8 mouse cellular contexts compared by ENCODE assay signal in the genomic region with DNA sequence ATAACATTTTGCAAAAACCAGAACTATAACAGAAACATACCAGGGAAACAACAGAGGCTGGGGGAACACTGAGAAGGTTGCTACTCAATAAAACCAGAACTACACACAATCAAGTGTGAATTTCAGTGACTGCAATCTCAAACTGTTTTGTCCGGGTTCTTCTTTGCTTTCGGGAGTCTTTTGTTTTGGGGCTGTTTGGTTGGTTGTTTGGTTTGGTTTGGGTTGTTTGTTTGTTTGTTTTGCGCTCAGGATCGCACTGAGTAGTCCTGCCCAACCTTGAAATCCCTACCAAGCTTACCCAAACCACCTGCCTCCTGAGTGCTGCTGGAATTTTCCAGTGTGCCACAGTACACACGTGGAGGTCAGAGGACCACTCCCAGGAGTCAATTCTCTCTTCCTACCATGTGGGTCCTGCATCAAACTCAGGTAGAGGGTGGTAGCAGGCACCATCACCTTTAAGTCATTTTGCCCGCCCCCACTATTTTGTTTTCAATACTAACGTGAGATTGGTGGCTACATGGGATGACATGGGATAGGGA. TPM values are rescaled to one million over a fixed set of nuclear protein-coding genes. Genes with fewer than 3 reads are reported as not detected.
DNase-seq lines count a peak whose midpoint lies in the region; ATAC-seq lines count a peak whose summit lies in the region.

No protein-coding gene starts in this region.

- peak overlapping the region; percentile 55 for H3K4me3 ChIP-seq in heart, embryonic 12.5 days
- H3K4me3 ChIP-seq in hindbrain, embryonic 11.5 days (ENCODE audit: low read depth, low read length), result peak overlapping the region; percentile 39; the same call in 1 of the 2 replicates
- peak overlapping the region; percentile 54; the same call in 1 of the 2 replicates for H3K4me3 ChIP-seq in midbrain, embryonic 10.5 days

- intact Hi-C loops in heart, postnatal 10 days (cut with DNase I), result loop anchor here (1.0 to 5.0 kb wide), 3 partner anchors 53 to 227 kb away; partner anchors contain the start of gene Adcy9

- H3K9me3 ChIP-seq in heart, embryonic 12.5 days (replicated peaks), result no peaks in the 10 kb centered on the region
- H3K9me3 ChIP-seq in hindbrain, embryonic 11.5 days (ENCODE audit: control insufficient read depth, low read length), result no peaks in the 10 kb centered on the region
- no peaks in the 10 kb centered on the region for H3K9me3 ChIP-seq in midbrain, embryonic 10.5 days (replicated peaks)

- H3K27ac ChIP-seq in heart, embryonic 12.5 days (ENCODE audit: poor library complexity, severe bottlenecking), result no peak overlapping the region
- 0 out of 2 replicates have a peak overlapping the region, but pooled peaks have one; percentile 1 for H3K27ac ChIP-seq in hindbrain, embryonic 11.5 days (ENCODE audit: low read depth, low read length)
- H3K27ac ChIP-seq in midbrain, embryonic 10.5 days (replicated peaks), result peak overlapping the region; percentile 81

- H3K4me2 ChIP-seq in heart, embryonic 12.5 days, result peak overlapping the region; percentile 68; the same call in 1 of the 2 replicates
- 0 out of 2 replicates have a peak overlapping the region, but pooled peaks have one; percentile 21 for H3K4me2 ChIP-seq in hindbrain, embryonic 11.5 days (replicated peaks; ENCODE audit: low read depth, low read length)

- peaks cover 15% of the 10 kb centered on the region for H3K4me1 ChIP-seq in heart, embryonic 12.5 days (replicated peaks)
- H3K4me1 ChIP-seq in hindbrain, embryonic 11.5 days (replicated peaks; ENCODE audit: control insufficient read depth, insufficient read depth, low read length), result 0 out of 2 replicates have a peak, but pooled peaks cover 2% of the 10 kb centered on the region
- peaks cover 18% of the 10 kb centered on the region for H3K4me1 ChIP-seq in midbrain, embryonic 10.5 days

- no peak overlapping the region for H3K9ac ChIP-seq in heart, embryonic 12.5 days
- H3K9ac ChIP-seq in hindbrain, embryonic 11.5 days (ENCODE audit: low read depth, low read length), result peak overlapping the region; percentile 40

- no peaks in the 10 kb centered on the region for H3K27me3 ChIP-seq in heart, embryonic 12.5 days (replicated peaks)
- H3K27me3 ChIP-seq in hindbrain, embryonic 11.5 days (ENCODE audit: control insufficient read depth, insufficient read depth, low read length), result no peaks in the 10 kb centered on the region
- no peaks in the 10 kb centered on the region for H3K27me3 ChIP-seq in midbrain, embryonic 10.5 days (ENCODE audit: low read depth, poor library complexity, severe bottlenecking)

- ATAC-seq in heart, embryonic 12.5 days (ENCODE audit: insufficient number of reproducible peaks, low FRiP score), result no peak
- ATAC-seq in hindbrain, embryonic 11.5 days (ENCODE audit: low FRiP score), result peak; percentile 32; the same call in 1 of the 2 replicates

- 41% methylated on average over 7 of the region's 7 CpGs for WGBS in heart, embryonic 12.5 days
- WGBS in hindbrain, embryonic 11.5 days, result 47% methylated on average over 7 of the region's 7 CpGs
- WGBS in midbrain, embryonic 10.5 days, result 52% methylated on average over 7 of the region's 7 CpGs

- peaks cover 24% of the 10 kb centered on the region for H3K36me3 ChIP-seq in heart, embryonic 12.5 days
- H3K36me3 ChIP-seq in hindbrain, embryonic 11.5 days (ENCODE audit: control insufficient read depth, insufficient read depth, low read length), result peaks cover 7% of the 10 kb centered on the region
- H3K36me3 ChIP-seq in midbrain, embryonic 10.5 days, result peaks cover 31% of the 10 kb centered on the region

- DNase-seq in heart, postnatal 10 days, result no peak
- DNase-seq in R1 (ENCODE audit: low read depth, low spot score), result peak; percentile 50
- no peak for DNase-seq in hindbrain, embryonic 11.5 days (ENCODE audit: low spot score)
- DNase-seq in midbrain, embryonic 10.5 days (ENCODE audit: low spot score), result no peak
- DNase-seq in yolk sac, embryonic 10.5 days (ENCODE audit: low spot score), result no peak
- DNase-seq in cerebellum, adult 11 months, result no peak
- DNase-seq in lung, postnatal 14 days, result no peak

RNA-seq across cellular contexts. Expression of gene Srl, which starts 0.7 kb away (rescaled TPM):
- 228 and 230 TPM in 2 replicates for polyA plus RNA-seq in heart, embryonic 12.5 days (2016; fragmentation: Nextera tagmentation; extraction: Ambion mirVana)
- 1,000 to 10,000 TPM; 1,081 to 1,153 TPM for total RNA-seq in heart, postnatal 10 days (2021)
- polyA plus RNA-seq in hindbrain, embryonic 11.5 days (2014; fragmentation: Nextera tagmentation; extraction: Ambion mirVana), result 21.2 and 26.9 TPM in 2 replicates
- polyA plus RNA-seq in midbrain, embryonic 10.5 days (2016; fragmentation: Nextera tagmentation; extraction: Ambion mirVana), result 21.0 and 22.1 TPM in 2 replicates

RNA-seq across cellular contexts. Expression of gene Tfap4, which starts 17.3 kb away (rescaled TPM):
- polyA plus RNA-seq in heart, embryonic 12.5 days (2016; fragmentation: Nextera tagmentation; extraction: Ambion mirVana), result 8.1 and 8.4 TPM in 2 replicates
- 1 to 10 TPM; 4.1 to 4.3 TPM for total RNA-seq in heart, postnatal 10 days (2021)
- 16.1 TPM in 2 replicates for polyA plus RNA-seq in hindbrain, embryonic 11.5 days (2014; fragmentation: Nextera tagmentation; extraction: Ambion mirVana)
- 28.0 and 32.6 TPM in 2 replicates for polyA plus RNA-seq in midbrain, embryonic 10.5 days (2016; fragmentation: Nextera tagmentation; extraction: Ambion mirVana)

RNA-seq across cellular contexts. Expression of gene Glis2, which starts 52.2 kb away (rescaled TPM):
- polyA plus RNA-seq in heart, embryonic 12.5 days (2016; fragmentation: Nextera tagmentation; extraction: Ambion mirVana), result 24.9 and 25.5 TPM in 2 replicates
- total RNA-seq in heart, postnatal 10 days (2021), result 10 to 100 TPM; 27.6 to 34.5 TPM
- 26.3 and 27.6 TPM in 2 replicates for polyA plus RNA-seq in hindbrain, embryonic 11.5 days (2014; fragmentation: Nextera tagmentation; extraction: Ambion mirVana)
- polyA plus RNA-seq in midbrain, embryonic 10.5 days (2016; fragmentation: Nextera tagmentation; extraction: Ambion mirVana), result 23.0 and 23.6 TPM in 2 replicates
